20 mouse cellular contexts compared by ENCODE assay signal in genomic region chr15:11040067-11040466, GRCm38 (mm10). TPM values are rescaled to one million over a fixed set of nuclear protein-coding genes. Genes with fewer than 3 reads are reported as not detected.
"Had no signal": no experiment of that assay in that cellular context is flagged by ENCODE, and none has a peak within 500 bp of the region (broad histone marks: within the 10 kb centered on the region; RNA-seq: fewer than 3 reads in every experiment).

No protein-coding gene starts in this region.

- H3K9ac ChIP-seq: liver, embryonic 12.5 days; midbrain, embryonic 13.5 days; neural tube, embryonic 15.5 days had no signal

- H3K27ac ChIP-seq: limb, embryonic 10.5 days; liver, embryonic 12.5 days; macrophage; midbrain, embryonic 13.5 days; neural tube, embryonic 15.5 days had no signal

- H3K36me3 ChIP-seq: limb, embryonic 10.5 days; liver, embryonic 12.5 days; midbrain, embryonic 13.5 days; neural tube, embryonic 15.5 days had no signal

- DNase-seq: kidney, adult 18-20 months; kidney, postnatal 4 days; right cerebral cortex, adult 18-20 months; right cerebral cortex, postnatal 25 days; thymus, postnatal 36 days had no signal

- ATAC-seq: liver, embryonic 12.5 days; lung, postnatal 0 days; midbrain, embryonic 13.5 days had no signal

- H3K9me3 ChIP-seq: limb, embryonic 10.5 days; liver, embryonic 12.5 days; midbrain, embryonic 13.5 days; neural tube, embryonic 15.5 days had no signal

- H3K4me2 ChIP-seq: liver, embryonic 12.5 days; midbrain, embryonic 13.5 days; neural tube, embryonic 15.5 days had no signal

- H3K4me3 ChIP-seq: limb, embryonic 10.5 days; liver, embryonic 12.5 days; midbrain, embryonic 13.5 days; neural tube, embryonic 15.5 days had no signal

RNA-seq across cellular contexts. Expression of gene Rxfp3, which starts 2.3 kb away (rescaled TPM):
- total RNA-seq: megakaryocyte-erythroid progenitor cell, adult 5-6 weeks had no signal
- polyA plus RNA-seq: liver, embryonic 16.5 days; lung, postnatal 0 days; macrophage; small intestine, adult 2 months had no signal

RNA-seq across cellular contexts. Expression of gene Slc45a2, which starts 39.5 kb away (rescaled TPM):
- total RNA-seq: layer of hippocampus, adult 8-10 months; layer of hippocampus, postnatal 14 days; left cerebral cortex, postnatal 10 days; megakaryocyte-erythroid progenitor cell, adult 5-6 weeks; midbrain, postnatal 0 days had no signal
- polyA plus RNA-seq: kidney, embryonic 14.5 days; liver, embryonic 16.5 days; lung, postnatal 0 days; macrophage; midbrain, embryonic 13.5 days; midbrain, postnatal 0 days; neural tube, embryonic 15.5 days; small intestine, adult 2 months; stomach, embryonic 16.5 days had no signal
